Mouse (Mus musculus): ENCODE measurements around the gene Odf2. TPM values are rescaled to one million over a fixed set of nuclear protein-coding genes. Genes with fewer than 3 reads are reported as not detected.

Odf2 gene
- polyA plus RNA-seq, 1 experiment from 2014 or later, result 101 TPM

DNA sequence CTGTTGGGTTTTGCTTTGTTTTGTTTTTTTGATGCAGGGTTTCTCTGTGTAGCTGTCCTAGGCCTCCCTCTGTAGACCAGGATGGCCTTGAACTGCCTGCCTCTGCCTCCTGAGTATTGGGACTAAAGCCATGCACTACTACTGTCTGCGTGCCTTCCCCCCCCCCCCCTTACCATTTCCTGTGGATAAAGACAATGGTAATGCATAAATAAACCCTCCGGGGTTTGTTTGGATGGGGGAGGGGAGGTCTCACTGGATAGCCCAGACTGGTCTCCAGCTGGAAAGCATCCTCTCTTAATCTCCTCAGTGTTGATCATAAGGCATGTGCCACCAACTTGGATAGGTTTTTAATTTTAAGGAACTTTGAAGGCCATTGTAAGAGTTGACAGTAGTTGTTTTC lies 84.5 kb downstream of the Odf2 start:
- peaks cover 27% of the 10 kb centered on the region for H3K36me3 ChIP-seq
- WGBS, result 51% methylated on average over 2 of the region's 2 CpGs
- ATAC-seq (ENCODE audit: insufficient number of reproducible peaks, insufficient read depth, low FRiP score, low TSS enrichment, low read depth), result no peak
- no peak overlapping the region for H3K9ac ChIP-seq (replicated peaks)
- H3K4me1 ChIP-seq (replicated peaks), result peaks cover 10% of the 10 kb centered on the region; the same call in 1 of the 2 replicates
- no peak overlapping the region for H3K27ac ChIP-seq
- H3K27me3 ChIP-seq, result no peaks in the 10 kb centered on the region
- no peaks in the 10 kb centered on the region for H3K9me3 ChIP-seq
- H3K4me3 ChIP-seq (replicated peaks), result no peak overlapping the region
- H3K4me2 ChIP-seq, result no peak overlapping the region

DNA sequence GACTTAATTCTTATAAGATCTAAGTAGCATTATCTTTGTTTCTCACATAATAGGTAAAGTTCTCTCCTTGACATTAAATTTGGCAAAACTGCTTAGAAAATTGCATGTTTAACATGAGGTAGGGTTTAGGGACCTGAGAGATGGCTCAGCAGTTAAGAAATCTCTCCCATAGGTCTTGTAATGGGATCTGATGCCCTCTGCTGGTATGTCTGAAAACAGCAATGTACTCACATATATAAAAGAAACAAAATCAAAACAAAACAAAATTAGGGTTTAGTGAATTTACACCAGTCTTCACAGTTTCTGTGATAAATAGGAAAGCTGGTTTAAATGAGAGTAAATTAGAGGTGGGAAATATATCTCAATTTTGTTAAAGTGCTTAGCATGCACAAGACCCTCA lies 88.3 kb downstream of the Odf2 start:
- Histone ChIP-seq H3K4me2 (no peak overlapping the region), H3K27me3 (no peaks in the 10 kb centered on the region), H3K9me3 (no peaks in the 10 kb centered on the region), H3K36me3 (peaks cover 50% of the 10 kb centered on the region), H3K4me1 (replicated peaks) (peaks cover 3% of the 10 kb centered on the region; the same call in 1 of the 2 replicates), H3K9ac (replicated peaks) (no peak overlapping the region), H3K4me3 (replicated peaks) (no peak overlapping the region), H3K27ac (no peak overlapping the region)
- no peak for ATAC-seq (ENCODE audit: insufficient number of reproducible peaks, insufficient read depth, low FRiP score, low TSS enrichment, low read depth)

DNA sequence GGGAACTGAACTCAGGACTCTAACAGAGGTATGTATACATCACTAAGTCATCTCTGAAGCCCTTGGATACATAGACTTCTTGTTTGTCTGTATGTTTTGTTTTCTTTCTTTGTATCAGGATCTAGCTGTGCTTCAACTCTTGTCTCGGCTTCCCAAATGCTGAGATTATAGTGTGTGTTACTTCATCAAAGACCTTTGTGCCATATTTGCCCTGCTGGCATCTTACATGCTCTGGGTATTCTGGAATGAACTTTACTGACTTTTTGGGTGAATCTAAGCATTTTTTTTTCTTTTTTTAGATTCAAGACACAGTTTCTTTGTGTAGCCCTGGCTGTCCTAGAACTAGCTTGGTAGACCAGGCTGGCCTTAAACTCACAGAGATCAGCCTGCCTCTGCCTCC lies 91.6 kb downstream of the Odf2 start:
- ATAC-seq (ENCODE audit: insufficient number of reproducible peaks, insufficient read depth, low FRiP score, low TSS enrichment, low read depth), result no peak
- Histone ChIP-seq H3K4me3 (replicated peaks) (no peak overlapping the region), H3K4me2 (no peak overlapping the region), H3K27me3 (no peaks in the 10 kb centered on the region), H3K4me1 (replicated peaks) (no peaks in the 10 kb centered on the region), H3K27ac (no peak overlapping the region), H3K9ac (replicated peaks) (no peak overlapping the region), H3K36me3 (peaks cover 82% of the 10 kb centered on the region), H3K9me3 (no peaks in the 10 kb centered on the region)
- 84% methylated on average over 1 of the region's 1 CpGs for WGBS

Small RNA genes within 50 kb of the gene (microRNA-seq; reads per million reads assigned to microRNA genes)
- not detected for gene Mir219a-2
- gene Mir219b, result not detected

Other genes starting within 250 kb of the Odf2 start
- gene Gm13420, start 137.5 kb upstream of the Odf2 start, polyA plus RNA-seq (2016; fragmentation: Nextera tagmentation; extraction: Ambion mirVana), result 0.19 TPM in 1 of 2 replicates, not detected in the other
- 0.54 TPM in 1 of 2 replicates, not detected in the other for gene Gm13547, start 129.9 kb upstream of the Odf2 start, polyA plus RNA-seq (2016; fragmentation: Nextera tagmentation; extraction: Ambion mirVana)
- 32.3 and 34.7 TPM in 2 replicates for gene Coq4, start 101.7 kb upstream of the Odf2 start, polyA plus RNA-seq (2016; fragmentation: Nextera tagmentation; extraction: Ambion mirVana)
- 52.2 and 57.5 TPM in 2 replicates for gene Trub2, start 100.7 kb upstream of the Odf2 start, polyA plus RNA-seq (2016; fragmentation: Nextera tagmentation; extraction: Ambion mirVana)
- 15.4 and 15.7 TPM in 2 replicates for gene Slc27a4, start 86.6 kb upstream of the Odf2 start, polyA plus RNA-seq (2016; fragmentation: Nextera tagmentation; extraction: Ambion mirVana)
- gene Urm1, start 69.1 kb upstream of the Odf2 start, polyA plus RNA-seq (2016; fragmentation: Nextera tagmentation; extraction: Ambion mirVana), result 21.1 and 22.0 TPM in 2 replicates
- gene Cercam, start 20.1 kb upstream of the Odf2 start, polyA plus RNA-seq (2016; fragmentation: Nextera tagmentation; extraction: Ambion mirVana), result 15.1 and 18.3 TPM in 2 replicates
- gene Gle1, start 46.2 kb downstream of the Odf2 start, polyA plus RNA-seq (2016; fragmentation: Nextera tagmentation; extraction: Ambion mirVana), result 72.5 and 76.2 TPM in 2 replicates
- gene Sptan1, start 76.3 kb downstream of the Odf2 start, polyA plus RNA-seq (2016; fragmentation: Nextera tagmentation; extraction: Ambion mirVana), result 89.3 and 90.0 TPM in 2 replicates
- 37.7 and 43.1 TPM in 2 replicates for gene Wdr34, start 159.7 kb downstream of the Odf2 start, polyA plus RNA-seq (2016; fragmentation: Nextera tagmentation; extraction: Ambion mirVana)
- 720 and 722 TPM in 2 replicates for gene Set, start 168.2 kb downstream of the Odf2 start, polyA plus RNA-seq (2016; fragmentation: Nextera tagmentation; extraction: Ambion mirVana)
- gene Pkn3, start 188.5 kb downstream of the Odf2 start, polyA plus RNA-seq (2016; fragmentation: Nextera tagmentation; extraction: Ambion mirVana), result 12.3 and 14.1 TPM in 2 replicates
- 26.0 and 28.2 TPM in 2 replicates for gene Zdhhc12, start 204.4 kb downstream of the Odf2 start, polyA plus RNA-seq (2016; fragmentation: Nextera tagmentation; extraction: Ambion mirVana)
- 11.8 and 12.0 TPM in 2 replicates for gene Zer1, start 235.4 kb downstream of the Odf2 start, polyA plus RNA-seq (2016; fragmentation: Nextera tagmentation; extraction: Ambion mirVana)
- gene Tbc1d13, start 244.5 kb downstream of the Odf2 start, polyA plus RNA-seq (2016; fragmentation: Nextera tagmentation; extraction: Ambion mirVana), result 11.3 and 13.1 TPM in 2 replicates